Mouse (Mus musculus) left cerebral cortex, adult 9 months (tissue): Measurements from ENCODE around the gene Iqsec2.

Source experiments
- DNase-seq, 2 experiments: peaks; one replicate each; pipeline ENCODE4 v3.0.0; 2022; ENCODE audit warnings: low spot score in 2 of 2

Gene Iqsec2

GRCm38 (mm10) chrX:152244492-152245189, 100.6 kb downstream of the Iqsec2 start:
- DNase-seq: no peak

- DNase-seq: no peak
Observed at GRCm38 (mm10) chrX:152271189-152271588, 127.1 kb downstream of the Iqsec2 start.
